Mouse (Mus musculus) 3134 (cell line): ENCODE results near the gene Dtx1.

Experiments used
- DNase-seq: peaks from one replicate; pipeline ENCODE4 v3.0.0-alpha.2; 2011; ENCODE audit warnings: low spot score; ENCODE audit not compliant: insufficient read length; ENCODE audit errors: extremely low read depth

Dtx1 gene

GRCm38 (mm10) chr5:120706541-120706940, 5.2 kb downstream of the Dtx1 start:
- DNase-seq: no peak

DNA sequence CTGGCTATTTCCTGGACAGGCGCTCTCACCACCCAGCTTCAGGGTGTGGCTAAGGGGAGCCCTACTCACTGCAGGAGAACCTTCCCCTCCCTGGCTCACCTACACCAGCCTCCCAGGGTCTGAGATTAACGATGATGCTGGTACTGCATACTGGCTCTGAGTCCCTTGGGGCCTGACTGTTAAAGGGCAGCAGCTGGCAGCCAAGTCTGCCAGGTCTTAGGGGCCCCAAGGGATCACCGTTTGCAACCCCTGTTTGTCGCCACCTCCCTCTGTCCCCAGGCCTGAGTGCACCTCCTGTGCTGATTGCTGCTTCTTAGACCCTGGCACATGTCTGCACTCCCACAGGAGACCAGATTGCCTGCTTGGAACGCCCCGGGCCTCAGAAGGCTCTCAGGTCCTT, 7.3 kb downstream of the Dtx1 start:
- DNase-seq: no peak

- no peak for DNase-seq
Observed at GRCm38 (mm10) chr5:120703660-120704059, 8.1 kb downstream of the Dtx1 start.

GRCm38 (mm10) chr5:120702969-120703368, 8.8 kb downstream of the Dtx1 start:
- no peak for DNase-seq

DNA sequence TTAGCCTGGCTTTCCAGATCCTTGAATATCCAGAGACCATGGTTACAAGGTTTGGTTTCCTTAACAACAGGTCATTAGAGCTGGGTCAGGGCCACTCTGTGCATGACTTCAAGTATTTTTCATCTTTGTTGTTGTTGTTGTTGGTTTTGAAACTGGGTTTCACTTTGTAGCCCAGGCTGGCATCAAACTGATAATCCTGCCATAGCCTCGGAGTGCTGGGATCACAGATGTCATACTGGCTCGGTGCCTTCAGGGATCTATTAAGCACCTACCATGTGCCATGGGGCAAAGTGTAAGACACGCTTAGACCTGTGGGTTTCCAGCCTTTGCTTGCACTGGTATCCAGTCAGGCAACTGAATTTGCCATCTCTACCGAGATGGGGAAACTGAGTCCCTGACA, 9.3 kb downstream of the Dtx1 start:
- no peak for DNase-seq

DNA sequence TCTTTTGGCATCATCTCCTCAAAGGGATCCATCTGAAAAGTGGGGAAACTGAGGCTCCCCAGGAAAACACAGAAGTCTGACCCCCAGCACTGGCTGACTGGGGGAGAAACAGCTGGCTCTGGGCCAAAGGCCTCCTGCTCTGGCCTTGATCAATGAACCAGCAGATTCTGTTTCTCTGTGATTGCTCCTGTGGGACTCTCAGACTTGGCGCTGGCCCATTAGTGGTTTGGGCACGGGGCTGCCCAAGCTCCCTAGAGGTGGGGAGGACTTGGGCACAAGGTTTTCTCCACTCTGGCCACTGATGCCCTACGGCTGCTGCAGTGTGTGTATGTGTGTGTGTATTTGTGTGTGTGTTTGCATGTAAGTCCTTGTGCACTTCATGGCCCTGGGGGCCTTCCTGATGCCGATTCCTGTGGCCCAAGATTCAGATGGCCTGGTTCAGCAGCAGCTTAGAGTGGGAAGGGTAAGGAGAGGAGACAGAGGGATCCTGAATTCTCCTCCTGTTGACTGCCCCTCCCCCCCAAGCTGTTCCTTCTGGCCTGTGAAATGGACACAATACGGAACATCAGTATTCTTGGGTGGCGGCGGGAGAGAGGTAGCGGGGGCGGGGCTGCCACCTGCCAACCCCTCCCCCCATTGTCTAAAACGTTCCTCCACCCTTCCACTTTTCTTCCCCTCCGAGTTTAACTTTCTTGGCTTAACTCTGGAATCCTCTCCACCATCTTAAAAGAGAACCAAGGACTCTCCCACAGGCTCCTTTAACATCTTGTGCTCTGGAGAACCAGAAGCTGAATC, 10.5 kb downstream of the Dtx1 start:
- DNase-seq: no peak

- DNase-seq: no peak
Observed at GRCm38 (mm10) chr5:120698801-120699391, 12.8 kb downstream of the Dtx1 start.

- no peak for DNase-seq
Observed at GRCm38 (mm10) chr5:120698181-120698580, 13.5 kb downstream of the Dtx1 start.

DNA sequence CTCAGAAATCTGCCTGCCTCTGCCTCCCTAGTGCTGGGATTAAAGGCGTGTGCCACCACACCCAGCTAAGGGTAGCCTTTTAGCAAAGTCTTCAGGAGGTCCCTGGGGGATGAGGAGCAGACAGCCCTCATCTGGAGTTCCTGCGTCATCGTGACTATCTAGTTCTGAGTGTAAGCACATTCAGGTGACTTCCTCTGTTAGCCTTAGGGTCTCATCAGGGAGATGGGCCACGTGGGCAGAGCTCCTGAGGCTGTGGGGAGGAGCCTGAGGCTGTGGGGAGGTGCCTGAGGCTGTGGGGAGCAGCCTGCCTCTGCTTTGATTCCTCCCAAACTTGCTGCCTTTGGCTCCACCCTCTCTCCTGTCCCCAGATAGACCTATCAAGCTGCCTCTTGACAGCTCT, 14.9 kb downstream of the Dtx1 start:
- DNase-seq: no peak

DNA sequence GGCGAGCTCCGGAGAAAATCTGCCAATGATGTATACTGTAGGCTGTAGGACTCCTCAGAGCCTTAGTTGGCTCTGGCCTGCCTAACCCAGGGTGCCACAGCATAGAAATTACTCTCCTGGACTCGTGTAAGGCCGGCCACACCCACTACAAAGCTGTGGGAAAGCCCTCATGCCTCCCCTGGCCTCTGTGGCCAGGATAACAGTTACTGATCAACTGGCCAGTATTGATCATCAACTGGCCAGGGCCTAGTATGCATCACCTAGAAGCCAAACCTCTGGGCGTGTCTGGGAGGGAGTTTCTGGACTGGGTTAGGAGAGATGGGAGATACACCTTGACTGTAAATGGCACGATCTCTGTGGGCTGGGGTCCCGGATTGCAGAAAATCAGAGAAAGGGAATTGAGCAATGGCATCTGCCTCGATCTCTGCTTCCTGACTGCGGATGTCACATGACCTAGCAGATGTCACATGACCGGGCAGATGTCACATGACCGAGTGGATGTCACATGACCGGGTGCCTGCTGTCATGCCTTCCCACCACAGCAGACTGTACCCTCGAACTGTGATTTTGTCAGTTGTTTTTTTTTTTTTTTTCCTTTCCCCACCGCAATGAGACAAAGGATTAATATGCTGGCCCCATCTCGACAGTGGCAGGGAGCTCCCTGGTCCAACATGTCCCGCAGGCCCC, 15.5 kb downstream of the Dtx1 start:
- no peak for DNase-seq

DNA sequence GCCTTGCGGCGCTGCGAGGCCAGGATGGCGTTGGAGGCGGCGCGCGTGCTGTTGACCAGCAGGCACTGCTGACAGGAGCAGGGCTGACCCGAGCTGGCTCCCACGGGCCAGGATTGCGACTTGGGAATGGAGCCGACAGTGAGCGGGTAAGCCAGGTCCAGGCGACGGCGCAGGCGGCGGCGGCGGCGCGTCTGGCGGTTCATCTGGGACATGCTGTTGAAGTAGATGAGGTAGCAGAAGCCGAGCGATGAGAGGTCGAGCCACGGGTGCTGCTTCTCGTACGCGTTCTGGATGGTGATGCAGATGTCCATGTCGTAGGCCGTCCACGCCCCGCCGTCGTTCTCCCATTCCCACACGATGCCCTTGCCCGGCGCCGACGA, 17.0 kb downstream of the Dtx1 start:
- no peak for DNase-seq

DNA sequence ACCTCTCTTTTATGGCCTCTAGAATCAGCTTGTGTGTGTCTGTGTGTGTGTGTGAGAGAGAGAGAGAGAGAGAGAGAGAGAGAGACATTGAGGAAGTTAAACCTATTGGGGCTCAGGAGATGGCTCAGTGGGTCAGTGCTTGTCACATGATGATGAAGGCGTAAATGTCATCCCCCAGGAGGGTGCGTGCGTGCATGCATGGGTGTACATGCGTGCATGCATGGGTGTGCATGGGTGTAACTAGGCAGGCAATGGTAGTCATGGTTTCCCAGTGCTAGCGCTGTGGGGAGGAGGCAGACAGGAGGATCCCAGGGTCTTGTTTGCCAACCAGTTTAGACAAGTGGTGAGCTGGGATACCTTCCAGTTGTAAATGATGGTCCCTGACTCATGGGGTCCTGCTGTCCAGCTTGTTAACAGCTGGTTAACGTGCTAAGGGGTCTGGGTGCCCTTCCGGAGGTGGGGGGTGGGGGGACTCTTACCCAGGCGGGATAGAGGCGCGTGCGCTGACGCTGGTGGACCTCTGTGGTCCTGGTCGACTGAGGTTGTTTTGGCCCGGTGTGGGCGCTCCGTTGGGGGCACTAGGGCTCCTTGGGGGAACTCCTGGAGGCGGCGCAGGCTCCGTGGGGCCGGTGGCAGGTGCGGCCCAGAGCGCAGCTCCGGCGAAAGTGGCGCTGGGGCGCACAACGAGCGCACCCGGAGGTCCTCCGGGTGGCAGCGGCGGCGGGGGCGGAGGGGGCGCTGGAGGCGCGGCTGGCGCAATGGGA, 17.6 kb downstream of the Dtx1 start:
- DNase-seq: no peak

DNA sequence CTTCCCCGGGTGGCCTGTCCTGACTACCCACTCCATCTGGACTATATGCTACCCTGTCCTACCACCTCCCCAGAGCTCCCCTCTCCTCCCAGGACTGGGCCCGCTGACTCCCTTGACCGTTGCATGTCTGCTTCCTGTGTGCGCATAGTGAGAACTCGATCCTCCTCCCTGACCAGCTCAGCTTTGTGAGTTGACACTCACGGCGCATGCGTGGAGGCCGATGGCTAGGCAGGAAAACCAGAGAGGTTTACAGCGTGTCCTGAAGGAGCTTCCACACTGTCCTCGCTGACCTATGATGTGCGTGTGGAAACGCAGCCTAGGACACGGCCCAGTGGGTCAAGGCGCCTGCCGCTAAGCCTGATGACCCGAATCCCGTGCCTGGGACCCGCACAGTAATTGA, 19.7 kb downstream of the Dtx1 start:
- DNase-seq: no peak

GRCm38 (mm10) chr5:120690417-120690816, 21.3 kb downstream of the Dtx1 start:
- no peak for DNase-seq

DNA sequence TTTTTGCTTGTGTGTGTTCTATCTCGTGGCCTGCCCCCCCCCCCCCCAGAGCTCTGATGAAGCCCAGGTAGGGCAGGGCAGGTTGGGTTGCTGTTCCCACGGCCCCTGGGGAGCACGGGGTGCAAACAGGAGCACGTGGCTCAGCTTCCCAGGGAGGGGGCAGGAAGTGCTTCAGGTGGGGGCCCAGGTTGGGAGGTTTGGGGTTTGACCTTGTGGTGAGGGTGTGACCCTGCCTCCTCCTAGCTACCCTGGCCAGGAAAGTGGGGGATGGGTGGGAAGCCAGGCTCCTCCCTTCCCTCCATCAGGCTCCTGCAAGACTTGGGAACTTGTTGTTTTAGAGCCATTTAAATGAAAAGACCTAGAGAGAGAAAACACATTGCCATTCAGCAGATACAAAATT, 23.3 kb downstream of the Dtx1 start:
- no peak for DNase-seq

DNA sequence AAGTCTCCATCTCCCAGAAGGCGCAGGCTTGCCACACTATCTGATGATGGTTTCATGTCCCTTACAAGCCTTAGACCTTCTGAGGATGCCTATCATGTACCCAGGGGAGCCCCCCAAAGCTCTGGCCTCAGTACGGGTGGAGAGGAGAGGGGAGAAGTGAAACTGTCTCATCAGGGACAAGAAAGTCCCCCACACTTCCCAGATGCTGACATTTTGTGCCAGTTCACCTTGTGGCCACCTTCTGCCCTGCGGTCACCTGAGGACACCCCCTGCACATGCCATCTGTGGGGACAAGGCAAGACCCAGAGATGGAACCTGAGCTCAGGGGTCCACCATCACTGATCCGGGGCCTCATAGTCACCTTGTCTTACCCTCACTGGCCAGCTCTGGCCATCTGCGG, 23.8 kb downstream of the Dtx1 start:
- DNase-seq: no peak

DNA sequence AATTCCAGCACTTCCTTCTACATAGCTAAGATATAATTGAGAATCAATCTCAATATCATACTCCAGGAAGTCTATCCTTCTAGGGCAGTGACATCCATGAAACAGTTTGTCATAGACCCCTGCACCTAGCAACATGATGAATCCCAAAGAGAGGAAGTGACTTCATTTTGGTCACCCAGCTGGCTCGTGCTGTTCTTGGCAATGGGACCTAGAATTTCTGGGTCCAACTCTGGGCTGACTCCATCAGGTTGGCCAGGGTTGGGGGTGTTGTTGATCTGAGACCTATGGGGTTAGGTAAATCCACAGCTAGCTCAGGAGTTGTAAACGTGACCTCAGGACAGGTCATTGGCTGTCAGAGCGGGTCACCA, 24.3 kb downstream of the Dtx1 start:
- no peak for DNase-seq

DNA sequence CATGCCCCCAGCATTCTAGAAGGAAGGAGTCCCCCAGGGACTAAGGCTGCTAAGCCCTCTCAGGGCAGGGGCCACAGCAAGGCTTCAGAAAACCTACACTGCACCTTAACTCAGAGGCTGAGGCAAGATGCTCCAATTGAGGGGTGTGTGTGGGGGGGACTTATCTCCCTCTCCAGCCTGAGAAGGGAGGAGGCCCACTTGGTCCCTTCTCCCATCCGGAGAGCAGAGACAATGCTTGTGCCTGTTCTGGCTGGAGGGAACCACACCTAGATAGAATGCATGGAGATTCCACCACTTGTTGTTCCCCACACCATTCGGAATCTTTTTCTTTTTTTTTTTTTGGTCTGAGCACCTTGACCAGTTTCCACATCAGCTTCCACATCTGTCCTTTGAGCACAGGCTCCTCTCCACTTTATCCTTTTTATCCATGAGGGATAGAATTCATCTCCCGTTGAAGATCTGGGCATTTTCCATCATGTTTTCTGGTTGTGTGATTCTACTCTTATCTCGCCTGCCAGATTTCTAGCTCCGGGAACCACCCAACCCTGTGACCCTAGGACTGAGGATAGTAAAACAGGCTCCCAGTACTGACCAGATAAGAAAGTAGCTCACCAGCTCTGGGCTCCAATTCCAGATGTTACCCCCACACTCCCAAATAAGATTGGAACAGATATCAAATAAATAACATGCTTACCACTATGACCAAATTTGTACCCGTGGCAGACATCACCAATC, 24.8 kb downstream of the Dtx1 start:
- DNase-seq: no peak

GRCm38 (mm10) chr5:120685678-120686077, 26.0 kb downstream of the Dtx1 start:
- DNase-seq: no peak

GRCm38 (mm10) chr5:120682982-120683771, 28.6 kb downstream of the Dtx1 start:
- no peak for DNase-seq
